Mouse (Mus musculus): Measurements from ENCODE around the gene Pik3cb. TPM values are rescaled to one million over a fixed set of nuclear protein-coding genes. Genes with fewer than 3 reads are reported as not detected.
A peak's percentile ranks its signal among the peaks of the same experiment; 100 is the strongest.

Gene Pik3cb
- polyA plus RNA-seq, 1 experiment from 2014 or later = 1.5 TPM

- Histone ChIP-seq H3K27ac (replicated peaks in 1 of 2; ENCODE audit: control insufficient read depth in 1 of 2, insufficient read depth in 1 of 2, low read depth in 2 of 2, low read length in 2 of 2) (no peak overlapping the region), H3K36me3 (ENCODE audit: control insufficient read depth, insufficient read depth, low read length) (0 out of 2 replicates have a peak, but pooled peaks cover 6% of the 10 kb centered on the region), H3K27me3 (ENCODE audit: control insufficient read depth, insufficient read depth, low read length) (no peaks in the 10 kb centered on the region), H3K4me1 (ENCODE audit: control insufficient read depth in 2 of 2, insufficient read depth in 2 of 2, low read length in 2 of 2) (no peaks in the 10 kb centered on the region), H3K4me3 (ENCODE audit: control insufficient read depth in 1 of 2, insufficient read depth in 1 of 2, low read depth in 1 of 2, low read length in 2 of 2) (no peak overlapping the region), H3K9ac (ENCODE audit: low read length) (no peak overlapping the region), H3K4me2 (ENCODE audit: low read length) (no peak overlapping the region), H3K9me3 (ENCODE audit: control insufficient read depth, low read length) (0 out of 2 replicates have a peak, but pooled peaks cover 7% of the 10 kb centered on the region)
- WGBS = 88% methylated on average over 2 of the region's 2 CpGs
- no peak for ATAC-seq (ENCODE audit: insufficient number of reproducible peaks, insufficient read depth, low FRiP score, low read depth)
Measured at GRCm38 (mm10) chr9:99104449-99104848, 36.0 kb downstream of the Pik3cb start.

- H3K27ac ChIP-seq (replicated peaks in 1 of 2; ENCODE audit: control insufficient read depth in 1 of 2, insufficient read depth in 1 of 2, low read depth in 2 of 2, low read length in 2 of 2) = no peak overlapping the region
- no peaks in the 10 kb centered on the region for H3K27me3 ChIP-seq (ENCODE audit: control insufficient read depth, insufficient read depth, low read length)
- 0 out of 2 replicates have a peak, but pooled peaks cover 6% of the 10 kb centered on the region for H3K36me3 ChIP-seq (ENCODE audit: control insufficient read depth, insufficient read depth, low read length)
- H3K9ac ChIP-seq (ENCODE audit: low read length) = no peak overlapping the region
- H3K9me3 ChIP-seq (ENCODE audit: control insufficient read depth, low read length) = 0 out of 2 replicates have a peak, but pooled peaks cover 7% of the 10 kb centered on the region
- no peak overlapping the region for H3K4me2 ChIP-seq (ENCODE audit: low read length)
- 67% methylated on average over 3 of the region's 3 CpGs for WGBS
- no peak overlapping the region for H3K4me3 ChIP-seq (ENCODE audit: control insufficient read depth in 1 of 2, insufficient read depth in 1 of 2, low read depth in 1 of 2, low read length in 2 of 2)
- 0 out of 4 replicates have a peak, but pooled peaks cover 0 to 6% of the 10 kb centered on the region in 2 experiments for H3K4me1 ChIP-seq (ENCODE audit: control insufficient read depth in 2 of 2, insufficient read depth in 2 of 2, low read length in 2 of 2)
- no peak for ATAC-seq (ENCODE audit: insufficient number of reproducible peaks, insufficient read depth, low FRiP score, low read depth)
Measured at GRCm38 (mm10) chr9:99103865-99104264, 36.6 kb downstream of the Pik3cb start.

- H3K4me3 ChIP-seq (ENCODE audit: control insufficient read depth in 1 of 2, insufficient read depth in 1 of 2, low read depth in 1 of 2, low read length in 2 of 2) = no peak overlapping the region
- no peaks in the 10 kb centered on the region for H3K27me3 ChIP-seq (ENCODE audit: control insufficient read depth, insufficient read depth, low read length)
- peak overlapping the region; percentile 51 to 57 for H3K27ac ChIP-seq (replicated peaks in 1 of 2; ENCODE audit: control insufficient read depth in 1 of 2, insufficient read depth in 1 of 2, low read depth in 2 of 2, low read length in 2 of 2)
- no peaks in the 10 kb centered on the region for H3K9me3 ChIP-seq (ENCODE audit: control insufficient read depth, low read length)
- 15% methylated on average over 11 of the region's 11 CpGs for WGBS
- peak overlapping the region; percentile 26; the same call in 1 of the 2 replicates for H3K4me2 ChIP-seq (ENCODE audit: low read length)
- peaks cover 7 to 11% of the 10 kb centered on the region in 2 experiments; a peak in 2 of 4 replicates for H3K4me1 ChIP-seq (ENCODE audit: control insufficient read depth in 2 of 2, insufficient read depth in 2 of 2, low read length in 2 of 2)
- no peak overlapping the region for H3K9ac ChIP-seq (ENCODE audit: low read length)
- peak; percentile 39; the same call in 1 of the 2 replicates for ATAC-seq (ENCODE audit: insufficient number of reproducible peaks, insufficient read depth, low FRiP score, low read depth)
- H3K36me3 ChIP-seq (ENCODE audit: control insufficient read depth, insufficient read depth, low read length) = peaks cover 3% of the 10 kb centered on the region; the same call in 1 of the 2 replicates
Measured at GRCm38 (mm10) chr9:99098482-99099129, 41.8 kb downstream of the Pik3cb start.

GRCm38 (mm10) chr9:99097668-99098067 lies 42.8 kb downstream of the Pik3cb start:
- peaks cover 4% of the 10 kb centered on the region; the same call in 1 of the 2 replicates for H3K36me3 ChIP-seq (ENCODE audit: control insufficient read depth, insufficient read depth, low read length)
- no peak overlapping the region for H3K27ac ChIP-seq (replicated peaks in 1 of 2; ENCODE audit: control insufficient read depth in 1 of 2, insufficient read depth in 1 of 2, low read depth in 2 of 2, low read length in 2 of 2)
- ATAC-seq (ENCODE audit: insufficient number of reproducible peaks, insufficient read depth, low FRiP score, low read depth) = no peak
- 50% methylated on average over 1 of the region's 1 CpGs for WGBS
- H3K4me2 ChIP-seq (ENCODE audit: low read length) = no peak overlapping the region
- H3K4me1 ChIP-seq (ENCODE audit: control insufficient read depth in 2 of 2, insufficient read depth in 2 of 2, low read length in 2 of 2) = peaks cover 7 to 11% of the 10 kb centered on the region in 2 experiments; a peak in 2 of 4 replicates
- no peaks in the 10 kb centered on the region for H3K27me3 ChIP-seq (ENCODE audit: control insufficient read depth, insufficient read depth, low read length)
- H3K4me3 ChIP-seq (ENCODE audit: control insufficient read depth in 1 of 2, insufficient read depth in 1 of 2, low read depth in 1 of 2, low read length in 2 of 2) = no peak overlapping the region
- H3K9me3 ChIP-seq (ENCODE audit: control insufficient read depth, low read length) = no peaks in the 10 kb centered on the region
- H3K9ac ChIP-seq (ENCODE audit: low read length) = no peak overlapping the region

GRCm38 (mm10) chr9:99095192-99095591 lies 45.2 kb downstream of the Pik3cb start:
- Histone ChIP-seq H3K9ac (ENCODE audit: low read length) (no peak overlapping the region), H3K4me2 (ENCODE audit: low read length) (no peak overlapping the region), H3K27ac (replicated peaks in 1 of 2; ENCODE audit: control insufficient read depth in 1 of 2, insufficient read depth in 1 of 2, low read depth in 2 of 2, low read length in 2 of 2) (no peak overlapping the region), H3K4me3 (ENCODE audit: control insufficient read depth in 1 of 2, insufficient read depth in 1 of 2, low read depth in 1 of 2, low read length in 2 of 2) (no peak overlapping the region), H3K4me1 (ENCODE audit: control insufficient read depth in 2 of 2, insufficient read depth in 2 of 2, low read length in 2 of 2) (peaks cover 7 to 11% of the 10 kb centered on the region in 2 experiments; a peak in 2 of 4 replicates), H3K9me3 (ENCODE audit: control insufficient read depth, low read length) (no peaks in the 10 kb centered on the region), H3K27me3 (ENCODE audit: control insufficient read depth, insufficient read depth, low read length) (no peaks in the 10 kb centered on the region), H3K36me3 (ENCODE audit: control insufficient read depth, insufficient read depth, low read length) (peaks cover 4% of the 10 kb centered on the region; the same call in 1 of the 2 replicates)
- WGBS = 71% methylated on average over 7 of the region's 7 CpGs
- ATAC-seq (ENCODE audit: insufficient number of reproducible peaks, insufficient read depth, low FRiP score, low read depth) = no peak

GRCm38 (mm10) chr9:99090546-99090945 lies 49.9 kb downstream of the Pik3cb start:
- ATAC-seq (ENCODE audit: insufficient number of reproducible peaks, insufficient read depth, low FRiP score, low read depth) = no peak
- H3K4me2 ChIP-seq (ENCODE audit: low read length) = no peak overlapping the region
- no peaks in the 10 kb centered on the region for H3K4me1 ChIP-seq (ENCODE audit: control insufficient read depth in 2 of 2, insufficient read depth in 2 of 2, low read length in 2 of 2)
- H3K27ac ChIP-seq (replicated peaks in 1 of 2; ENCODE audit: control insufficient read depth in 1 of 2, insufficient read depth in 1 of 2, low read depth in 2 of 2, low read length in 2 of 2) = no peak overlapping the region
- H3K27me3 ChIP-seq (ENCODE audit: control insufficient read depth, insufficient read depth, low read length) = no peaks in the 10 kb centered on the region
- peaks cover 10% of the 10 kb centered on the region; the same call in 1 of the 2 replicates for H3K36me3 ChIP-seq (ENCODE audit: control insufficient read depth, insufficient read depth, low read length)
- no peak overlapping the region for H3K9ac ChIP-seq (ENCODE audit: low read length)
- 84% methylated on average over 4 of the region's 4 CpGs for WGBS
- H3K4me3 ChIP-seq (ENCODE audit: control insufficient read depth in 1 of 2, insufficient read depth in 1 of 2, low read depth in 1 of 2, low read length in 2 of 2) = no peak overlapping the region
- H3K9me3 ChIP-seq (ENCODE audit: control insufficient read depth, low read length) = no peaks in the 10 kb centered on the region

GRCm38 (mm10) chr9:99089904-99090303 lies 50.5 kb downstream of the Pik3cb start:
- Histone ChIP-seq H3K9ac (ENCODE audit: low read length) (no peak overlapping the region), H3K27me3 (ENCODE audit: control insufficient read depth, insufficient read depth, low read length) (no peaks in the 10 kb centered on the region), H3K36me3 (ENCODE audit: control insufficient read depth, insufficient read depth, low read length) (peaks cover 10% of the 10 kb centered on the region; the same call in 1 of the 2 replicates), H3K4me3 (ENCODE audit: control insufficient read depth in 1 of 2, insufficient read depth in 1 of 2, low read depth in 1 of 2, low read length in 2 of 2) (no peak overlapping the region), H3K4me1 (ENCODE audit: control insufficient read depth in 2 of 2, insufficient read depth in 2 of 2, low read length in 2 of 2) (no peaks in the 10 kb centered on the region), H3K9me3 (ENCODE audit: control insufficient read depth, low read length) (no peaks in the 10 kb centered on the region), H3K27ac (replicated peaks in 1 of 2; ENCODE audit: control insufficient read depth in 1 of 2, insufficient read depth in 1 of 2, low read depth in 2 of 2, low read length in 2 of 2) (no peak overlapping the region), H3K4me2 (ENCODE audit: low read length) (no peak overlapping the region)
- WGBS = 90% methylated on average over 4 of the region's 4 CpGs
- no peak for ATAC-seq (ENCODE audit: insufficient number of reproducible peaks, insufficient read depth, low FRiP score, low read depth)
